Mouse (Mus musculus): ENCODE results near the gene Abi3. TPM values are rescaled to one million over a fixed set of nuclear protein-coding genes. Genes with fewer than 3 reads are reported as not detected.

Abi3 gene
- polyA plus RNA-seq, 1 experiment: 1.5 TPM

DNA sequence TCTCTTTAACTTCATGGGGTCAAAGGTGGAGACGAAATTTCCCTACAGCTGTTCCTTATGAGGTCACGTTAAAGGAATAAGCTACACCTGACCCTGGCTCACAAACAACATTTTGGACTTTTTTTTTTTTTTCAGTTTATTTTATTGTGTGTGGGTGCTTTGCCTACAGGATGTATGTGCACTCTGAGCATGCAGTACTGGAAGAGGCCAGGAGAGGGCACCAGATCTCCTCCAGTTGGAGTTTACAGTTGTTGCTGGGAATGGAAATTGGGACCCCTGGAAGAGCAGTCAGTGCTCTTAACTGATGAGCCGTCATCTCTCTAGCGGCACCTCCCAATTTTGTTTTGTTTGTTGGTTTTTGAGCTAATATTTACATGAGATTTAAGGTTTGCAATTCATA lies 56.6 kb downstream of the Abi3 start:
- no peaks in the 10 kb centered on the region for H3K79me2 ChIP-seq (ENCODE audit: control insufficient read depth, insufficient read depth)
- H3K36me3 ChIP-seq (ENCODE audit: control insufficient read depth, insufficient read depth): no peaks in the 10 kb centered on the region
- H3K4me3 ChIP-seq: no peak overlapping the region
- no peaks in the 10 kb centered on the region for H3K27me3 ChIP-seq (ENCODE audit: control insufficient read depth, insufficient read depth, insufficient read length)
- H3ac ChIP-seq (ENCODE audit: control insufficient read depth, insufficient read length): no peak overlapping the region
- no peak overlapping the region for H3K4me2 ChIP-seq (ENCODE audit: low read depth)
- TF ChIP-seq TCF12 (IDR thresholded peaks at IDR 0.05; ENCODE audit: insufficient read depth, poor library complexity, severe bottlenecking) (no peak), TCF3 (IDR thresholded peaks at IDR 0.05; ENCODE audit: insufficient read length, low read depth) (no peak), REST (IDR thresholded peaks at IDR 0.05; ENCODE audit: insufficient read depth, insufficient read length) (no peak), MYOD1 (IDR thresholded peaks at IDR 0.05; ENCODE audit: control insufficient read depth in 1 of 3, insufficient read length in 2 of 3, low read depth in 2 of 3) (no peak), E2F4 (IDR thresholded peaks at IDR 0.05; ENCODE audit: insufficient read depth) (no peak), MAX (IDR thresholded peaks at IDR 0.05; ENCODE audit: low read depth) (no peak), SRF (IDR thresholded peaks at IDR 0.05; ENCODE audit: control insufficient read depth, insufficient read length, low read depth) (no peak), POLR2A (IDR thresholded peaks at IDR 0.05; ENCODE audit: insufficient read length, low read depth) (no peak)

DNA sequence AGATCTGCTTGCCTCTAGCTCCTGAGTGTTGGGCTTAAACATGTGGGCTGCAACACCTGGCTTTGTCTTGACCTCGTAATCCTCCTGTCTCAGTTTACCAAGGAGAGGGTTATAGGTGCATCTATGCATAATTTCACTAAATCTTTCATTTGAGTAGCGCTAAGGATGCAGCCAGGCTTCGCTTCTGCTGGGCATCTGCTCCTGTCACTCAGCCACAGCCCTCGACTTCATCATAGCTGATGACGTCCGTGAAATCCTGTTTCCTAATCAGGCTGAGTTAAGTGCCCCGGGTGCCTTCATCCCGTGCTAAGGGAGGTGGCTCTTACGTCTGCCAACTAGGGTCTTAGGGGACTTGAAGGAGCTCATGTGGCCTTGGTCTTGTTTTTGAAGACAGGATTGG lies 58.3 kb downstream of the Abi3 start:
- H3K27me3 ChIP-seq (ENCODE audit: control insufficient read depth, insufficient read depth, insufficient read length): no peaks in the 10 kb centered on the region
- H3K4me2 ChIP-seq (ENCODE audit: low read depth): peak overlapping the region; percentile 13
- H3ac ChIP-seq (ENCODE audit: control insufficient read depth, insufficient read length): no peak overlapping the region
- no peaks in the 10 kb centered on the region for H3K79me2 ChIP-seq (ENCODE audit: control insufficient read depth, insufficient read depth)
- no peaks in the 10 kb centered on the region for H3K36me3 ChIP-seq (ENCODE audit: control insufficient read depth, insufficient read depth)
- H3K4me3 ChIP-seq: no peak overlapping the region
- TF ChIP-seq E2F4 (IDR thresholded peaks at IDR 0.05; ENCODE audit: insufficient read depth): no peak
- TF ChIP-seq REST (IDR thresholded peaks at IDR 0.05; ENCODE audit: insufficient read depth, insufficient read length): no peak
- TF ChIP-seq USF1 (IDR thresholded peaks at IDR 0.05; ENCODE audit: low read depth): no peak
- TF ChIP-seq TCF12 (IDR thresholded peaks at IDR 0.05; ENCODE audit: insufficient read depth, poor library complexity, severe bottlenecking): peak; percentile 4
- no peak for TF ChIP-seq SRF (IDR thresholded peaks at IDR 0.05; ENCODE audit: control insufficient read depth, insufficient read length, low read depth)
- TF ChIP-seq CEBPB (IDR thresholded peaks at IDR 0.05; ENCODE audit: insufficient read depth, poor library complexity, severe bottlenecking): no peak
- TF ChIP-seq POLR2AphosphoS2 (IDR thresholded peaks at IDR 0.05; ENCODE audit: insufficient read length, low read depth): no peak
- no peak for TF ChIP-seq MYOG (IDR thresholded peaks at IDR 0.05; ENCODE audit: control insufficient read depth in 1 of 3, insufficient read depth in 1 of 3, insufficient read length in 2 of 3, low read depth in 2 of 3)
- TF ChIP-seq TCF3 (IDR thresholded peaks at IDR 0.05; ENCODE audit: insufficient read length, low read depth): peak; percentile 35
- no peak for TF ChIP-seq MAX (IDR thresholded peaks at IDR 0.05; ENCODE audit: low read depth)
- peak; percentile 25 to 96 (median 94) for TF ChIP-seq MYOD1 (IDR thresholded peaks at IDR 0.05; ENCODE audit: control insufficient read depth in 1 of 3, insufficient read length in 2 of 3, low read depth in 2 of 3)
- no peak for TF ChIP-seq POLR2A (IDR thresholded peaks at IDR 0.05; ENCODE audit: insufficient read length, low read depth)

DNA sequence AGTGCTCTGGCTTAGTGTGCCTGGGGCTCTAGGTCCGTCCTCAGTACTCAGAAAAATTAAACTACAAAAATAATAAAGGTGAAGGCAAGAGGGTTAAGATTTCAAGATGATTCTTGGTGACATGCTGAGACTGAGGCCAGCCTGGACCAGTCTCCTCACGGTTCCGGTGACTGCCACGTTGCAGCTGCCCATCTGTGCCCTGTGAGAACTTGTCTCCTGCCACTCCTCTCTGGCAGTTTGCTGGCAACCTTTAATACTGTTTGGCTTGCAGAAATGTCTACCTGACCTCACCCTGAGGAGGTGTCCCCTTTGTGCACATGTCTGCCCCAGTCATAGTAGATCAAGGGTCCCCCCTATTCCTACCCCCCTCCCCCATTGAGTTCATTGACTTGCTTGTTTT lies 58.8 kb downstream of the Abi3 start:
- Histone ChIP-seq H3K4me3 (no peak overlapping the region), H3ac (ENCODE audit: control insufficient read depth, insufficient read length) (no peak overlapping the region), H3K79me2 (ENCODE audit: control insufficient read depth, insufficient read depth) (no peaks in the 10 kb centered on the region), H3K36me3 (ENCODE audit: control insufficient read depth, insufficient read depth) (no peaks in the 10 kb centered on the region), H3K27me3 (ENCODE audit: control insufficient read depth, insufficient read depth, insufficient read length) (no peaks in the 10 kb centered on the region), H3K4me2 (ENCODE audit: low read depth) (peak overlapping the region; percentile 13)
- TF ChIP-seq MYOD1 (IDR thresholded peaks at IDR 0.05; ENCODE audit: control insufficient read depth in 1 of 3, insufficient read length in 2 of 3, low read depth in 2 of 3) (peak in 1 of 3 experiments; percentile 51), TCF3 (IDR thresholded peaks at IDR 0.05; ENCODE audit: insufficient read length, low read depth) (no peak)

DNA sequence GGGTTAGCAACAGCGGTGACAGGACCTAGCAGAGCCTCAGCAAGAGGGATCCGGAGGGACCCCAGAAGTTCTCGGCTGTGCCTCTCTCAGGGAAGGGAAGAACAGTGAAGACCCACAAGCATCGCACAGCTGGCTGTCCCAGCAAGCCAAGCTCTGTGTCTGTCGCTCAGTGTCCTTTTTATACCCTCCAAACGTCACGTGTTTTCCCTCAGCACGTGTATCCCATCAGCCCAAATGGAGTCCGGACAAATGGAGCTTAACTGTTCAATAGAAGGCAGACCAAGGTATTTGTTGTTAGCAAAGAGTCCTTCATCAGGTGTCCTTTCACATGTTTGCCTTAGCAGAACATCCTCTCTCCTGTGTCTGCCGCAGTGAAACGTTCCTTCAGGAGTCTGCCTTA lies 60.7 kb downstream of the Abi3 start:
- Histone ChIP-seq H3K36me3 (ENCODE audit: control insufficient read depth, insufficient read depth) (no peaks in the 10 kb centered on the region), H3K79me2 (ENCODE audit: control insufficient read depth, insufficient read depth) (no peaks in the 10 kb centered on the region), H3ac (ENCODE audit: control insufficient read depth, insufficient read length) (no peak overlapping the region), H3K4me3 (no peak overlapping the region), H3K27me3 (ENCODE audit: control insufficient read depth, insufficient read depth, insufficient read length) (no peaks in the 10 kb centered on the region), H3K4me2 (ENCODE audit: low read depth) (no peak overlapping the region)
- TF ChIP-seq TCF12 (IDR thresholded peaks at IDR 0.05; ENCODE audit: insufficient read depth, poor library complexity, severe bottlenecking): no peak
- TF ChIP-seq MYOD1 (IDR thresholded peaks at IDR 0.05; ENCODE audit: control insufficient read depth in 1 of 3, insufficient read length in 2 of 3, low read depth in 2 of 3): no peak
- no peak for TF ChIP-seq POLR2A (IDR thresholded peaks at IDR 0.05; ENCODE audit: insufficient read length, low read depth)
- TF ChIP-seq MYOG (IDR thresholded peaks at IDR 0.05; ENCODE audit: control insufficient read depth in 1 of 3, insufficient read depth in 1 of 3, insufficient read length in 2 of 3, low read depth in 2 of 3): no peak
- no peak for TF ChIP-seq POLR2AphosphoS2 (IDR thresholded peaks at IDR 0.05; ENCODE audit: insufficient read length, low read depth)
- no peak for TF ChIP-seq MAX (IDR thresholded peaks at IDR 0.05; ENCODE audit: low read depth)
- TF ChIP-seq SRF (IDR thresholded peaks at IDR 0.05; ENCODE audit: control insufficient read depth, insufficient read length, low read depth): no peak
- TF ChIP-seq CEBPB (IDR thresholded peaks at IDR 0.05; ENCODE audit: insufficient read depth, poor library complexity, severe bottlenecking): no peak
- no peak for TF ChIP-seq TCF3 (IDR thresholded peaks at IDR 0.05; ENCODE audit: insufficient read length, low read depth)
- TF ChIP-seq E2F4 (IDR thresholded peaks at IDR 0.05; ENCODE audit: insufficient read depth): no peak
- TF ChIP-seq USF1 (IDR thresholded peaks at IDR 0.05; ENCODE audit: low read depth): no peak
- no peak for TF ChIP-seq REST (IDR thresholded peaks at IDR 0.05; ENCODE audit: insufficient read depth, insufficient read length)

DNA sequence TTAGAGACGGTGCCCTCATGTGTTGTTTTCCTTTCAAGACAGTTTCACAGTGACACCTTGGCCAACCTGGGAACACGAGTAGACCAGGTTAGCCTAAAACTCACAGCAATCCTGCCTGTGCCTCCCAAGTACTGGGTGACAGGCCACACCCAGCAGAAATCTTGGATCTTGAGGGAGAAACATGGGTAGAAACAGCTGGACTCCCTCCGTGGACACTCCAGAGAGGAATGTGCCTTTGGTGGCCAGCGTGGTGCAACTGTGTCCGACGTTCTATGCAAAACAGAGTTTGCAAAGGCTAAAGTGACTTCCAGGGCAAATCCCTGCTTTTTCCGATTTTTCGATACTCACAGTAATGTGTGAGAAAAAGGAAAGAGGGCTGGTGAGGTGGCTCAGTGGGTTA lies 61.8 kb downstream of the Abi3 start:
- Histone ChIP-seq H3K79me2 (ENCODE audit: control insufficient read depth, insufficient read depth) (no peaks in the 10 kb centered on the region), H3K27me3 (ENCODE audit: control insufficient read depth, insufficient read depth, insufficient read length) (no peaks in the 10 kb centered on the region), H3K36me3 (ENCODE audit: control insufficient read depth, insufficient read depth) (no peaks in the 10 kb centered on the region), H3K4me2 (ENCODE audit: low read depth) (no peak overlapping the region), H3K4me3 (no peak overlapping the region), H3ac (ENCODE audit: control insufficient read depth, insufficient read length) (no peak overlapping the region)
- TF ChIP-seq TCF3 (IDR thresholded peaks at IDR 0.05; ENCODE audit: insufficient read length, low read depth) (no peak), CEBPB (IDR thresholded peaks at IDR 0.05; ENCODE audit: insufficient read depth, poor library complexity, severe bottlenecking) (no peak), POLR2AphosphoS2 (IDR thresholded peaks at IDR 0.05; ENCODE audit: insufficient read length, low read depth) (no peak), SRF (IDR thresholded peaks at IDR 0.05; ENCODE audit: control insufficient read depth, insufficient read length, low read depth) (no peak), MYOD1 (IDR thresholded peaks at IDR 0.05; ENCODE audit: control insufficient read depth in 1 of 3, insufficient read length in 2 of 3, low read depth in 2 of 3) (no peak), USF1 (IDR thresholded peaks at IDR 0.05; ENCODE audit: low read depth) (no peak), E2F4 (IDR thresholded peaks at IDR 0.05; ENCODE audit: insufficient read depth) (no peak), POLR2A (IDR thresholded peaks at IDR 0.05; ENCODE audit: insufficient read length, low read depth) (no peak), MYOG (IDR thresholded peaks at IDR 0.05; ENCODE audit: control insufficient read depth in 1 of 3, insufficient read depth in 1 of 3, insufficient read length in 2 of 3, low read depth in 2 of 3) (no peak), TCF12 (IDR thresholded peaks at IDR 0.05; ENCODE audit: insufficient read depth, poor library complexity, severe bottlenecking) (no peak), REST (IDR thresholded peaks at IDR 0.05; ENCODE audit: insufficient read depth, insufficient read length) (no peak), MAX (IDR thresholded peaks at IDR 0.05; ENCODE audit: low read depth) (no peak)

Data from myocyte (in vitro differentiated cells).